Mouse (Mus musculus) embryonic facial prominence, embryonic 11.5 days (tissue): ENCODE data around the gene Cacna1s. TPM values are rescaled to one million over a fixed set of nuclear protein-coding genes. Genes with fewer than 3 reads are reported as not detected.

Source experiments
- ATAC-seq: fragments of 200-750 bp; cut with Nextera tagmentation; replicated peaks from 2 replicates; pipeline ENCODE4 v1.8.0; 2017; ENCODE audit warnings: low read depth; ENCODE audit not compliant: insufficient number of reproducible peaks, low FRiP score, low TSS enrichment
- DNase-seq: peaks from one replicate; pipeline ENCODE4 v3.0.0-alpha.2; 2015; ENCODE audit warnings: low spot score
- H3K27ac ChIP-seq: fragments of 300-500 bp; sonication (generic); replicated peaks from 2 replicates; pipeline ENCODE4 v1.5.1; 2014; ENCODE audit warnings: mild to moderate bottlenecking, low read depth, low read length, control low read depth
- H3K27me3 ChIP-seq: fragments of 300-500 bp; sonication (generic); 2 replicates; pipeline ENCODE4 v1.6.1; 2014; ENCODE audit warnings: mild to moderate bottlenecking, low read length, moderate library complexity, mixed read lengths; ENCODE audit not compliant: control insufficient read depth, insufficient read depth
- H3K36me3 ChIP-seq: fragments of 300-500 bp; sonication (generic); replicated peaks from 2 replicates; pipeline ENCODE4 v1.6.1; 2014; ENCODE audit warnings: low read depth, mild to moderate bottlenecking, low read length, moderate library complexity, mixed read lengths; ENCODE audit not compliant: control insufficient read depth, insufficient read depth
- H3K4me1 ChIP-seq: fragments of 300-500 bp; sonication (generic); 2 replicates; pipeline ENCODE4 v1.6.1; 2014; ENCODE audit warnings: low read length, mixed read lengths; ENCODE audit not compliant: control insufficient read depth, insufficient read depth
- H3K4me2 ChIP-seq: fragments of 300-500 bp; sonication (generic); 2 replicates; pipeline ENCODE4 v1.6.1; 2014; ENCODE audit warnings: low read depth, mild to moderate bottlenecking, control low read depth, low read length, moderate library complexity
- H3K4me3 ChIP-seq: fragments of 300-500 bp; sonication (generic); 2 replicates; pipeline ENCODE4 v1.5.1; 2014; ENCODE audit warnings: low read depth, low read length, control low read depth
- H3K9ac ChIP-seq: fragments of 300-500 bp; sonication (generic); replicated peaks from 2 replicates; pipeline ENCODE4 v1.6.1; 2014; ENCODE audit warnings: mild to moderate bottlenecking, control low read depth, low read length
- H3K9me3 ChIP-seq: fragments of 300-500 bp; sonication (generic); replicated peaks from 2 replicates; pipeline ENCODE4 v1.6.1; 2016; ENCODE audit warnings: mild to moderate bottlenecking, low read length, inconsistent platforms, mixed read lengths; ENCODE audit not compliant: control insufficient read depth
- WGBS: fragments of 180-500 bp; shearing (Covaris S2); extraction: QIAGEN DNeasy Blood & Tissue Kit; methylation state at CpG from one replicate; pipeline ENCODE4 v1.1.7; 2014; 5-methylcytosine and 5-hydroxymethylcytosine counted together
- polyA plus RNA-seq: library from polyadenylated mRNA; unstranded; fragments of >200 nt; fragmentation: Nextera tagmentation; extraction: Ambion mirVana; gene quantifications from 2 replicates; pipeline ENCODE4 v1.2.1, GENCODE M21; 2014

Cacna1s gene
- polyA plus RNA-seq, 1 experiment from 2014 or later, result 0.10 TPM

- Histone ChIP-seq H3K27ac (no peak overlapping the region), H3K27me3 (no peaks in the 10 kb centered on the region), H3K9me3 (no peaks in the 10 kb centered on the region), H3K36me3 (no peaks in the 10 kb centered on the region), H3K4me3 (no peak overlapping the region), H3K9ac (no peak overlapping the region), H3K4me1 (peaks cover 5% of the 10 kb centered on the region; the same call in 1 of the 2 replicates), H3K4me2 (no peak overlapping the region)
- 68% methylated on average over 1 of the region's 1 CpGs for WGBS
- no peak for ATAC-seq
- DNase-seq, result no peak
These were observed 67.7 kb downstream of the Cacna1s start for GRCm38 (mm10) chr1:136120263-136120603.

GRCm38 (mm10) chr1:136120785-136121184 is 68.2 kb downstream of the Cacna1s start:
- H3K4me1 ChIP-seq, result peaks cover 5% of the 10 kb centered on the region; the same call in 1 of the 2 replicates
- no peak overlapping the region for H3K9ac ChIP-seq
- H3K27me3 ChIP-seq, result no peaks in the 10 kb centered on the region
- no peak for ATAC-seq
- no peaks in the 10 kb centered on the region for H3K9me3 ChIP-seq
- H3K4me2 ChIP-seq, result no peak overlapping the region
- no peak overlapping the region for H3K27ac ChIP-seq
- 51% methylated on average over 6 of the region's 6 CpGs for WGBS
- no peak overlapping the region for H3K4me3 ChIP-seq
- no peak for DNase-seq
- H3K36me3 ChIP-seq, result no peaks in the 10 kb centered on the region

- no peaks in the 10 kb centered on the region for H3K36me3 ChIP-seq
- ATAC-seq, result no peak
- H3K9me3 ChIP-seq, result no peaks in the 10 kb centered on the region
- no peaks in the 10 kb centered on the region for H3K27me3 ChIP-seq
- DNase-seq, result no peak
- no peak overlapping the region for H3K27ac ChIP-seq
- H3K9ac ChIP-seq, result no peak overlapping the region
- no peak overlapping the region for H3K4me3 ChIP-seq
- peaks cover 5% of the 10 kb centered on the region; the same call in 1 of the 2 replicates for H3K4me1 ChIP-seq
- H3K4me2 ChIP-seq, result no peak overlapping the region
- WGBS, result 86% methylated on average over 8 of the region's 8 CpGs
These were observed 69.5 kb downstream of the Cacna1s start for GRCm38 (mm10) chr1:136122030-136122429.

- Histone ChIP-seq H3K27ac (no peak overlapping the region), H3K4me3 (no peak overlapping the region), H3K9me3 (no peaks in the 10 kb centered on the region), H3K9ac (no peak overlapping the region), H3K36me3 (no peaks in the 10 kb centered on the region), H3K4me1 (no peaks in the 10 kb centered on the region), H3K27me3 (no peaks in the 10 kb centered on the region), H3K4me2 (no peak overlapping the region)
- 71% methylated on average over 10 of the region's 10 CpGs for WGBS
- no peak for ATAC-seq
- no peak for DNase-seq
These were observed 73.7 kb downstream of the Cacna1s start for GRCm38 (mm10) chr1:136126159-136126765.

GRCm38 (mm10) chr1:136126895-136127294 is 74.3 kb downstream of the Cacna1s start:
- H3K9ac ChIP-seq, result no peak overlapping the region
- WGBS, result 86% methylated on average over 10 of the region's 10 CpGs
- H3K27ac ChIP-seq, result no peak overlapping the region
- DNase-seq (no peak), ATAC-seq (no peak)
- no peak overlapping the region for H3K4me3 ChIP-seq
- no peaks in the 10 kb centered on the region for H3K4me1 ChIP-seq
- H3K9me3 ChIP-seq, result no peaks in the 10 kb centered on the region
- no peak overlapping the region for H3K4me2 ChIP-seq
- H3K36me3 ChIP-seq, result no peaks in the 10 kb centered on the region
- no peaks in the 10 kb centered on the region for H3K27me3 ChIP-seq

GRCm38 (mm10) chr1:136127856-136128255 is 75.3 kb downstream of the Cacna1s start:
- ATAC-seq, result no peak
- H3K27ac ChIP-seq, result no peak overlapping the region

GRCm38 (mm10) chr1:136128416-136128815 is 75.9 kb downstream of the Cacna1s start:
- WGBS, result 52% methylated on average over 5 of the region's 5 CpGs
- no peaks in the 10 kb centered on the region for H3K27me3 ChIP-seq
- peaks cover 4% of the 10 kb centered on the region for H3K4me1 ChIP-seq
- H3K9me3 ChIP-seq, result no peaks in the 10 kb centered on the region
- no peak overlapping the region for H3K4me3 ChIP-seq
- no peak overlapping the region for H3K9ac ChIP-seq
- no peaks in the 10 kb centered on the region for H3K36me3 ChIP-seq
- no peak overlapping the region for H3K27ac ChIP-seq
- no peak for ATAC-seq
- no peak for DNase-seq
- H3K4me2 ChIP-seq, result no peak overlapping the region

More at GRCm38 (mm10) chr1:136127856-136128255, 75.3 kb downstream of the Cacna1s start:
- H3K36me3 ChIP-seq, result no peaks in the 10 kb centered on the region
- WGBS, result 53% methylated on average over 3 of the region's 3 CpGs
- no peak for DNase-seq
- H3K4me2 ChIP-seq, result no peak overlapping the region
- H3K9me3 ChIP-seq, result no peaks in the 10 kb centered on the region
- H3K9ac ChIP-seq, result no peak overlapping the region
- H3K4me3 ChIP-seq, result no peak overlapping the region
- no peaks in the 10 kb centered on the region for H3K27me3 ChIP-seq
- H3K4me1 ChIP-seq, result peaks cover 4% of the 10 kb centered on the region

GRCm38 (mm10) chr1:136128944-136129589 is 76.5 kb downstream of the Cacna1s start:
- WGBS, result 53% methylated on average over 4 of the region's 4 CpGs
- no peak overlapping the region for H3K9ac ChIP-seq

More at GRCm38 (mm10) chr1:136128944-136129589, 76.5 kb downstream of the Cacna1s start:
- Histone ChIP-seq H3K27me3 (no peaks in the 10 kb centered on the region), H3K4me3 (no peak overlapping the region), H3K27ac (no peak overlapping the region), H3K4me1 (peaks cover 4% of the 10 kb centered on the region), H3K36me3 (no peaks in the 10 kb centered on the region), H3K9me3 (no peaks in the 10 kb centered on the region), H3K4me2 (no peak overlapping the region)
- DNase-seq (no peak), ATAC-seq (no peak)
